Mouse (Mus musculus) granulocyte monocyte progenitor cell, adult 5-6 weeks (primary cell): ENCODE data around the gene Tmem60. TPM values are rescaled to one million over a fixed set of nuclear protein-coding genes. Genes with fewer than 3 reads are reported as not detected.

Source experiments
- ATAC-seq: replicated peaks from 2 replicates; pipeline ENCODE4 v1.8.0; 2016; ENCODE audit warnings: mild to moderate bottlenecking, moderate TSS enrichment, inconsistent platforms; ENCODE audit not compliant: poor library complexity, severe bottlenecking
- total RNA-seq, 2 experiments: library from RNA; stranded (forward) in 1 of 2; stranded (reverse) in 1 of 2; fragments of 200-712, 200-1000 nt in 1 of 2; fragments of >200 nt in 1 of 2; fragmentation: Nextera tagmentation in 1 of 2; gene quantifications; 2 replicates each; pipeline ENCODE4 v1.2.3; 2014 to 2017

Gene Tmem60
- total RNA-seq, 2 experiments from 2014 or later = 13.6 to 39.1 TPM

- no peak for ATAC-seq
These were observed 23.4 kb downstream of the Tmem60 start for GRCm38 (mm10) chr5:20905437-20905836.

GRCm38 (mm10) chr5:20906191-20906590 is 24.2 kb downstream of the Tmem60 start:
- no peak for ATAC-seq

GRCm38 (mm10) chr5:20911741-20912140 is 29.8 kb downstream of the Tmem60 start:
- no peak for ATAC-seq

- ATAC-seq = peak; percentile 87
These were observed 31.6 kb downstream of the Tmem60 start for GRCm38 (mm10) chr5:20913372-20914275.

- ATAC-seq = no peak
These were observed 37.0 kb downstream of the Tmem60 start for GRCm38 (mm10) chr5:20918967-20919366.

- ATAC-seq = no peak
These were observed 37.6 kb downstream of the Tmem60 start for GRCm38 (mm10) chr5:20919566-20919965.

GRCm38 (mm10) chr5:20924608-20925007 is 42.6 kb downstream of the Tmem60 start:
- 0 out of 2 replicates have a peak, but pooled peaks have one; percentile 40 for ATAC-seq

- ATAC-seq = no peak
These were observed 43.5 kb downstream of the Tmem60 start for GRCm38 (mm10) chr5:20925451-20925850.

GRCm38 (mm10) chr5:20929669-20930151 is 47.7 kb downstream of the Tmem60 start:
- ATAC-seq = no peak

- ATAC-seq = 0 out of 2 replicates have a peak, but pooled peaks have one; percentile 25
These were observed 48.4 kb downstream of the Tmem60 start for GRCm38 (mm10) chr5:20930430-20930829.

GRCm38 (mm10) chr5:20931300-20931699 is 49.3 kb downstream of the Tmem60 start:
- no peak for ATAC-seq

- peak; percentile 94 for ATAC-seq
These were observed 50.6 kb downstream of the Tmem60 start for GRCm38 (mm10) chr5:20932585-20932984.

GRCm38 (mm10) chr5:20935934-20936333 is 53.9 kb downstream of the Tmem60 start:
- ATAC-seq = peak; percentile 26

Other genes with a start within 250 kb of the Tmem60 start
- gene Phtf2, start 67 bp upstream of the Tmem60 start, total RNA-seq (2014; fragmentation: Nextera tagmentation) = 11.2 and 17.7 TPM in 2 replicates
- gene Phtf2, start 67 bp upstream of the Tmem60 start, total RNA-seq (2017) = 12.3 and 12.6 TPM in 2 replicates
- gene Rsbn1l, start 74.2 kb downstream of the Tmem60 start, total RNA-seq (2014; fragmentation: Nextera tagmentation) = 24.6 and 34.4 TPM in 2 replicates
- 26.0 and 34.8 TPM in 2 replicates for gene Rsbn1l, start 74.2 kb downstream of the Tmem60 start, total RNA-seq (2017)
- 34.1 and 54.1 TPM in 2 replicates for gene Ptpn12, start 173.7 kb downstream of the Tmem60 start, total RNA-seq (2014; fragmentation: Nextera tagmentation)
- 21.7 and 27.4 TPM in 2 replicates for gene Ptpn12, start 173.7 kb downstream of the Tmem60 start, total RNA-seq (2017)